Mouse (Mus musculus) splenic B cell, adult 2 months (primary cell): ENCODE results near the gene Cct8l1.

ENCODE experiments used
- DNase-seq: peaks from one replicate; pipeline ENCODE4 v3.0.0-alpha.2; 2011; ENCODE audit warnings: low read depth, low spot score
- H3K27me3 ChIP-seq: 2 replicates; pipeline ENCODE4 v1.6.1; 2012; ENCODE audit warnings: mild to moderate bottlenecking, low read length, moderate library complexity, mixed read lengths; ENCODE audit not compliant: control insufficient read depth, poor library complexity, insufficient read depth, severe bottlenecking
- H3K36me3 ChIP-seq: 2 replicates; pipeline ENCODE4 v1.6.1; 2012; ENCODE audit warnings: mild to moderate bottlenecking, low read length, moderate library complexity, mixed read lengths; ENCODE audit not compliant: control insufficient read depth, poor library complexity, insufficient read depth, severe bottlenecking

Cct8l1 gene

DNA sequence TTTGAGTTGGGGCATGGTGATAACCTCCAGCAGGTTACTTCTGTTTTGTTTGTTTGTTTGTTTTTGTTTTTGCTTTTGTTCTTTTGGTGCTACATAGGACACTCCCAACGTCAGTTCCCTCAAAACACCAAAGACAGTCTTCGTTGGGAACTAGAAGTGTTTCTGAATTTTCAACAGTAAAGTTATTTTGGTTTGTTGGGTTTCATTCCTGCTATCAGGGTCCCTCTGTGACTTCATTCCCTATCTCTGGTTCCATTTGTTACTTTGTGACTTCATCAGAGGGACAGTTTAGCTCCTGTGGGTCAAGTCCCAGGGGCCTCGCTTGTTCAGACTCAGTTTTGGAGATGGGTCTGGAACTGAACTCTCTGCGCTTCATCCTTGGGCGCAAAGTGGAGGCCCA is at the start of gene Cct8l1:
Cct8l1 (plus strand) TSS at position 301 of the 400 bp plus-strand sequence.
- H3K36me3 ChIP-seq, result no peaks in the 10 kb centered on the region
- H3K27me3 ChIP-seq, result no peaks in the 10 kb centered on the region
- DNase-seq, result no peak

DNA sequence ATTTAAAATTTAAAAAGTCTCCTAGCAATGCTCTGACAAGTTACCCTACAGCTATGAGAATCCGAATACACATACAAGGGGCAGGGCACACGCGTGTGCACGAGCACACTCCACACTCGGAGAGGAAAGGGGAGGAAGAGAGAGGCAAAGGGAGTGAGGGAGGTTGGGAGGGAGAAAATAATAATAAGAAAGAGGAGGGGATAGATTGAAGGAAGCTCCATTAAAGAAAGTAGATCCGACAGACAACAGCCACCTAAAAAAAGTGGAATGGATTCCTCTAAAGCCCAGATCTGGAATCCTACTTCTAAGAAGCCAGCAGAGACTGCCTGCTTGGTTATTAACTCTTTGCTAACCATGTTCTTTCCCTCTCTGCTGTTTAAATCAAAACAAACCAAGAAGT is 43.8 kb upstream of the Cct8l1 start:
- H3K36me3 ChIP-seq, result no peaks in the 10 kb centered on the region
- H3K27me3 ChIP-seq, result no peaks in the 10 kb centered on the region
- DNase-seq, result no peak

DNA sequence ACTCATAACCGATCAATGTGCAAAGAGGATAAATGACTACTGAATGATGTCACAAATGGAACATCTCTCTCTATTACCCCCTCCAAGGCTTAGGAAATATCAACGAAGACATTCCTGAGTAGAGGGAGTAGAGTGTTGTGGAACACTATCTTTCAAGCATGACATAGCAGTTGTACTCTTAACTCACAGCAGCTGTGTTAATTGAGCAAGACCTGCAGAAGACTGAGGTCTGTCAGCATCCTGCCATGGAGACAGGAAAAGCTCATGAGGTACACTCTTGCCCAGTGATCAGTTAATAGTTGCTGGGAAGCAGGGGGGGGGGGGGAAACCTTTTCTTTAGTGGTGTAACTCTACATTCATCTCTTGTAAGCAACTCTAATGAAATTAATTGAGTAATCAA is 40.1 kb upstream of the Cct8l1 start:
- DNase-seq, result no peak
- Histone ChIP-seq H3K36me3 (no peaks in the 10 kb centered on the region), H3K27me3 (no peaks in the 10 kb centered on the region)

DNA sequence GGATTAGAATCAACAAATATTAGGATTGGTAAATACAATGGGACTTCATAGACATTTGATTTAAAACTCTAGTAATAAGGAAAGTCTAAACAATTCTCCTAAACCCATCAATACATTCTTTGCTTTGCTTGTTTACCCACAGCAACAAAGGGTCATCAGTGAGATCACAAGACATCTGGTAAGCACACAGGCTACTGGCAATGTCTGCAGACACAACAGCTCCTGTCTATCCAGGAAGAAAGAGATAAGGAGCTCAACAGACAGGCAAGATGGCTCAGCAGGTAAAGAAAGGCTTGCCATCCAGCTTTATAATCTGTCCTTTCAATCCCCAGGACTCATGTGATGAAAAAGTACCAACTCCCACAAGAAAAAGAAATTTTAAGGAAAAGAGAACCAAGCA is 37.0 kb upstream of the Cct8l1 start:
- no peaks in the 10 kb centered on the region for H3K36me3 ChIP-seq
- no peak for DNase-seq
- H3K27me3 ChIP-seq, result no peaks in the 10 kb centered on the region

DNA sequence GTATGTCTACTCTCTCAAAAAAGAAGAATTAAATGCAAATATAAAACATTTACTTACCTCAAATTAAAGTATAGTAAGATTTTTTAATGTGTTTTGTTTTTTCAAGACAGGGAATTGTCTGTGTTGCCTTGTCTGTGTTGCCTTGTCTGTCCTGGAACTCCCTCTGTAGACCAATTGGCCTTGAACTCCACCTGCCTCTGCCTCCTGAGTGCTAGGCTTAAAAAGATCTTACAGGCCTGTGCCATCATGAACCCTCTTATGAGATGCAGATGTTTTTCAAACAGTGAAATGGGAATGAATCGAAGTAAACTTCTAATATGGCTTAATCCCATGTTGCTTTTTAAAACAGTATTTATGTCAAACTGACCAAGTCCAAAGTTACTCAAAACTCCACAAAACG is 19.2 kb upstream of the Cct8l1 start:
- no peak for DNase-seq
- H3K36me3 ChIP-seq, result no peaks in the 10 kb centered on the region
- H3K27me3 ChIP-seq, result no peaks in the 10 kb centered on the region; the same call in 1 of the 2 replicates

DNA sequence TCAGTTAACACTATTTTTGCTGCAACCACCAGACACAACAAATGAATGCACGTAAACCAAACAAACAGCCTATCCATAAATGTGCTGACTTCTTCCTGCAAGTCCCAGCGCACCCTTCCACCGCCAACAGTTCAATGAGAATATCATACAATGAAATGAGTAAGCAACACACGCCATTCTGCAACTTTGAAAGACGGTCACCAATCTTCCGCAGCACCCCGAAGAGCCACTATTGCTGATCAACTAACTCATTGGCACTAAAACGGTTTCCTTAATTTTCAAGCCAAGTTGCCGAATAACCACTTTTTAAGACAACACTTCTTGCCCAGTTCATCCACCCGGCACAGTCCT is 18.5 kb upstream of the Cct8l1 start:
- Histone ChIP-seq H3K27me3 (no peaks in the 10 kb centered on the region; the same call in 1 of the 2 replicates), H3K36me3 (no peaks in the 10 kb centered on the region)
- DNase-seq, result no peak

DNA sequence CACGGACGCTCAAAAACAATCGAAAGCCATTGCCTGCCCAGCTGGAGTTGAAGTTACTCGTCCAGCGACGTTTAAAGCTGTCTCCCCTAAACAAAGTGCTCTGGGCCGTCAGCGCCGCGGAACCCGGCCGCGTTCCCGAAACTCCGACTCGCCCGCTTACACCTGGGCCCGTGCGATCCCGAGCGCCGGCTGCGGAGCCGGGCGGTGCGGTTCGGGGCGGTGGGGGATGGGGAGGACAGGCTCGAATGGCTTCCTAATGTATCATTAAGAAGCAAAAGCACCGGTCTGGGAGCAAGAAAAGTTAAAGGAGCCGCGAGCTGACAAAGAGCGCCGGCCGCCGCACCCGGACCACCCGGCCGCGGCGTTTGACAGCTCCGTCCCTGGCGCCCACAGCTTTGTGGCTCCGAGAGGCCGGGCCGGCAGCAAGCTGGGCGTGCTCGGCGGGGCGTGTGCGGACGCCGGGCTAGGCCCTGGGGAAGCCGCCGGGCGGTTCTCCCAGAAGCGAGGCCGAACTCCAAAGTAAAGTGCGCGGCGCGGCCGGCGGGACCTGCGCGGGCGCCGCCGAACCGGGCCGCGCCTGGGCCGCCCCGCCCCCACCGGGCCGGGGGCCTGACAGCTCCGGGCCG is 18.0 kb upstream of the Cct8l1 start:
- no peak for DNase-seq
- Histone ChIP-seq H3K36me3 (no peaks in the 10 kb centered on the region), H3K27me3 (no peaks in the 10 kb centered on the region; the same call in 1 of the 2 replicates)

DNA sequence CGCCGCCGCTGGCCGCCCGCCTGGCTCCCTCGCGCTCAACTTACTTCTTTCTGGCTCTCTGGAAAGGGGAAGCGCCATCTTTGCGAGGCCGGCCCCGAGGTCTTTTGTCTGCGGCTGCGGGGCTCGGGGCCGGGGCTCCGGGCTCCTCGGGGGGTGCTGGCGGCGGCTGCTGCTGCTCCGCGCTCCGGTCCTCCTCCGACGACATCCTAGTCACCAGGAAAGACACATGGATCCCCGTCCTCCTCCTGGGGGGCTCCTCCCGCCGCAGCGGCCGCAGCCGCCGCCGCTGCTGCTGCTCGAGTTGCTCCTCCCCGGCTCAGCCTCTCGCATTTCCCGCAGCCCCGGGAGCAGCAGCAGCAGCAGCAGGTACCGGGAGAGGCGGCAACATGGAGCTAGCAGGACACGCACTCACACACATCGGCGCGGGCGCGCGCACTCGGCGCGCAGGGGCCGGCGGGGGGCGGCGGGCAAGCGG is 17.5 kb upstream of the Cct8l1 start, which contains the start of gene Kmt2c:
Kmt2c (minus strand) TSS at position 438 of the 475 bp plus-strand sequence.
- peak; percentile 75 for DNase-seq
- Histone ChIP-seq H3K36me3 (no peaks in the 10 kb centered on the region), H3K27me3 (no peaks in the 10 kb centered on the region; the same call in 1 of the 2 replicates)

DNA sequence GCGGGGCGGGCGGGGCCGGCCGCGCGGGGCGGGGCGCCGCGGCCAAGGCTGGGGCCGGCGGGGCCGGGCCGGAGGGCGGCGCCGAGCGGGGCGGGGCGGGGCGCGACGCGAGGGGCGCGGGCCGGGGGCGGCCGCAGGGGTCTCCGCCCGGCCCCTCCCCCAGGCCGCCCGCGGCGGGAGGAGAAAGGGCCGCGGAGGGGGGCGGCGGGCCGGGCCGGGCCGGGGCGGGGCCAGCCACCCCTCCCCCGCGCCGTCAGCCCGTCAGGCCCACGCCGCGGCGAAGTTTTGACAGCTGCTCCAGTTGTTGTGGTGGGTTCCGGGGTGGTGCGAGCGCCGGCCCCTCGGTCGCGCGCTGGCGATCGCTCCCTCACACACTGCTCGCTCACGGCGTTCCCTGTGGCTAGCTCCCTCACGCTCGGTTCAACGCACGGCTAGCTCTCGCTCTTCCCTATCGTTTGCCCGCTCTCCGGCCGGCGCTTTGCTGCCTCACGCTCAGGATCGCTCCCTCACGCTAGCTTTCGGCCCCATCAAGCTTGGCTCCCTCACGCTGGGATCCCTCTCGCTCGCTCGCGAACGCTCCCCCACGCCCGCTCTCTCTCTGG is 16.9 kb upstream of the Cct8l1 start:
- Histone ChIP-seq H3K36me3 (no peaks in the 10 kb centered on the region), H3K27me3 (no peaks in the 10 kb centered on the region; the same call in 1 of the 2 replicates)
- DNase-seq, result peak; percentile 84

DNA sequence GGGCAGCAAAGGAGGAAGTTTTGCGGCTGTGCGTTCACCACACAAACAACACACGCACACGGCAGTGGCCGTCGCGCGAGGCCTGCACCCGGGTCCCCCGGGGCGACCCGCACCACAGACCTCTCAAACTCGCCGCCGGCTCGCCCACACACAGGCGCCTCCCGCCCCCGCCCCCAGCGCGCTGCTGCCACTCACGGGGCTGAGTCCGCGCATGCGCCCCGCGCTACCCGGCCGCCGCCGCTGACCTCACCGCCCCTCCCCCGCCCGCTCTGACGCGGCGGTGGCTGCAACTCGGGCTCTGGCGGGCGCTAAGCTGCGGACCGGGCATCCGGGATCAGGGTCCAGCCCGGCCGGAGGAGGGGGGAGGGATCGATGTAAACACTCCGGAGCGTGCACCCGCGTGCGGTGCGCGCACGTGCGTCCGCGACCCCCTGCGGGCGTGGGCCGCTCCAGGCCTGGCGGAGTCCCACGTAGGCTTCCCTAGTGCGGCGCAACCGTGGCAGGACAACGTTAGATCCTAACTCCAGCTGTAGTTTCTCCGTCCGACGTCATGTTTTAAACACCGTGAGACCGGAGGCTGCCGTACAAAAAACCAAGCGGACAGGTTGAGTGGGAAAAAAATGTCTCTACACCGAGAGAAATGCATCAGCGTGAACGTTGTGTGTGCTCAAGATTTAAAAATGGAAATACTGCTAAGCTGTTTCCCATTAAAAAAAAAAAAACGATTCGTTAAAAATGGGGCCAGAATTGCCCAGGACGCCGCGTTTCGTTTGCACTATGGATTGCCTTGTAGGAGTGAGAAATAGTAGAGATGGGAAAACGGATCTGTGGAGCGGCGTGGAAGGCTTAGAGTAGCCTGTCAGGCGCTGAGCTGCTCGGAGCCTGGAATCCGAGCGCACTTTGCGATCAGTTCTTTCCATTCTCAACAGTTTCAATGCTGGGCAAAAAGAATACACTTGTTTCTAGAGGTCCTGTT is 16.2 kb upstream of the Cct8l1 start:
- Histone ChIP-seq H3K36me3 (no peaks in the 10 kb centered on the region), H3K27me3 (no peaks in the 10 kb centered on the region; the same call in 1 of the 2 replicates)
- peak; percentile 98 for DNase-seq

DNA sequence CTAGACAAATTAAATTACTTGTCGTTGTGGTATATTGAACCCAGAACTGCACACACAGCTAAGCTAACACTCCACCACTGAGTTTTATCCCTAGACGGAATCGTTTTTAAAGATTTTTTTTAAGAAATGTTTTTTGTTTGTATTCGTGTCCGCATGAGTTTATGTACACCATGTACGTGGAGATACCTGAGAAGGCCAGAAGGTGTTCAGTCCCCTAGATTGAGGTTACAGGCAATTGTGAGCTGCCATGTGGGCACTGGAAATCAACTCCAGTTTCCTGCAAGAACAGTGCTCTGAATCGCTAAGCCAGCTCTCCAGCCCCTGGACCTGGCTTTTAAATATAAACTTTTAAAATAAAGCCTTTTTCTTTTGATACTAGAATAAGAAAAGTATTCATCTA is 15.2 kb upstream of the Cct8l1 start:
- Histone ChIP-seq H3K27me3 (no peaks in the 10 kb centered on the region; the same call in 1 of the 2 replicates), H3K36me3 (no peaks in the 10 kb centered on the region)
- DNase-seq, result no peak

DNA sequence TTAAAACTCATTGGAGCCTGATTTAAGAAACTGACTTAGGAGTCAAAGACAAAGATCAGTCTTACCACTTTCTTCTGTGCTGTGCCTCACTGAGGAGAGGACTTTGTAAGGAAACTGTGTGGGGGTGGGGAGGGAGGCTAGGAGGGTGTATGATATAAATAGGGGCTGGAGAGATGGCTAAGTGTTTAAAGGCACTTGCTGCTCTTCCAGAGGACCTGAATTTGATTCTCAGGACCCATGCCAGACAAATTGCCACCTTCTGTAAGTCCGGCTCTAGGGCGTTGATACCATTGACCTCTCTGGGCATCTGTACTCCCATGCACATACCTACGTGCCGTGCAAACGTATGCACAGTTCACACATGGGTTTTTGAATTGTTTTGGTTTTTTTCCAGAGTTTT is 9.8 kb upstream of the Cct8l1 start:
- DNase-seq, result no peak

DNA sequence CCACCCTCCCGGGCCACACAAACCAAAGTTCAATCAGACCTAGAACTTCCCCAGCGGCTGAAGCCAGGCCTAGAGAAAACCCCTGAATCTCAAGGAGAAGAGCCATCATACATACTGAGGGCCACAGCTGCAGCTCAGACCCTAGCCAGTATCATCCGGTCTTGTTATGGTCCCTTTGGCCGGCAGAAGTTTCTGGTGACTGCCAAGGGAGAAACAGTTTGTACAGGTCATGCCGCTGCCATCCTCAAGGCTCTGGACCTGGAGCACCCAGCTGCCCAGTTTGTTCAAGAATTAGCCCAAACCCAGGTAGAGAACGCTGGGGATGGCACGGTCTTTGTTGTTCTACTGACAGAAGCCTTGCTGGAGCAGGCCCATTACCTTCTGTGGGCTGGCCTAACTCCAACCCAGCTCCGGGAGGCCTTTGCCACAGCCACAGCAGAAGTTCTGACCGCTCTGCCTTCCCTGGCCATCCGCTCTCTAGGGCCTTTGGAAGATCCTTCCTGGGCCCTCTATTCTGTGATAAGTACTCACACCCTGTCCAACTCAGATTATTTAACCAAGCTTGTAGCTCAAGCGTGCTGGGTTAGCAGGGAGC is 531 bp downstream of the Cct8l1 start:
- H3K27me3 ChIP-seq, result no peaks in the 10 kb centered on the region
- DNase-seq, result no peak
- no peaks in the 10 kb centered on the region for H3K36me3 ChIP-seq

More for the DNA sequence above, 9.8 kb upstream of the Cct8l1 start:
- no peaks in the 10 kb centered on the region for H3K36me3 ChIP-seq
- H3K27me3 ChIP-seq, result no peaks in the 10 kb centered on the region

DNA sequence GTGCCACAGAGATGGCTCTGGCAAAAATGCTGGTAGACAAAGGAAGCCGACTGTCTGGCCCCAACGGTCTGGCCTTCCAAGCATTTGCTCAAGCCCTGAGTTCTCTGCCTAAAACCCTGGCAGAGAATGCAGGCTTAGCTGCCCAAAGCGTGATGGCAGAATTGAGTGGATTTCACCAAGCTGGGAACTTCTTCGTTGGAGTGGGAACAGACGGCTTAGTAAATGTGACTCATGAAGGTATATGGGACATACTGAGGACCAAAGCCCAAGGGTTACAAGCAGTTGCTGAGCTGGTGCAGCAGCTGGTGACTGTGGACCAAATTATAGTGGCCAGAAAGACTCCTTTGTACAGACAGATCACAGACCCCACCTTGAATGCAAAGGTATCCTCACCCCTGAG is 1.7 kb downstream of the Cct8l1 start:
- Histone ChIP-seq H3K36me3 (no peaks in the 10 kb centered on the region), H3K27me3 (no peaks in the 10 kb centered on the region)
- no peak for DNase-seq
